Mouse (Mus musculus): Measurements from ENCODE around the gene Aff3.

Aff3 gene

DNA sequence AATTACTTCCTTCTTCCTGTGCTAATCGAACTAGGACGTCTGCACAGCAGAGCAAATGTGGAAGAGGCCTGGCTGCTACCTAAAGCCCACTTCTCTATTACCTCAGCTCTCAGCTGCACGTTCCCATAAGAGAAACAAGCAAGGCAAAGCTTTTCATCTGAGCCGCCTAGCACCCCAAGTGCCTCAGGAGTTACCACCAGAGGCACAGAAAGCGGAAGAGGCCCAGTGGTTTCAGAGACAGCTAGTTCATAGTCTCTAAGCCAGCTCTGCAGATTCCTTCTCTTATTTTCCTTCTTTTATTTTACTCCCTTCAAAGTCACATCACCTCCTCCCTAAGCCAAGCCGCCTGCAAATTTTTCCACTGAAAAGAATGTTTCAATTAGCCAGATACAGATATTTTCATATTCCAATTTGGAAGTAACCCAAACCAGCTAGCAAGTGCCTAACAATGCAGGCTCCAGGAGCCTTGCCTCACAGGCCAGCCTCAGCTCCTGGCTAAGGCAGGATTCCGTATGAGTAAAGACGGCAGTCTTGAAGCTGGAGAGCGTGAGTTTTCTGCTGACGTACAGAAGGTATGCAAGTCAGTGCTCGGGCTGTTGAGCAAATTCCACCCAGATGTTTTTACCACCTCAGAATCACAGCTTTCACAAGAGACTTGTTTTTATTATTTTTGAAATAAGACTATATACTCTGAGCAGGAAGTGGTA lies 62.8 kb downstream of the Aff3 start:
- DNase-seq (ENCODE audit: low read depth, low spot score): no peak

DNA sequence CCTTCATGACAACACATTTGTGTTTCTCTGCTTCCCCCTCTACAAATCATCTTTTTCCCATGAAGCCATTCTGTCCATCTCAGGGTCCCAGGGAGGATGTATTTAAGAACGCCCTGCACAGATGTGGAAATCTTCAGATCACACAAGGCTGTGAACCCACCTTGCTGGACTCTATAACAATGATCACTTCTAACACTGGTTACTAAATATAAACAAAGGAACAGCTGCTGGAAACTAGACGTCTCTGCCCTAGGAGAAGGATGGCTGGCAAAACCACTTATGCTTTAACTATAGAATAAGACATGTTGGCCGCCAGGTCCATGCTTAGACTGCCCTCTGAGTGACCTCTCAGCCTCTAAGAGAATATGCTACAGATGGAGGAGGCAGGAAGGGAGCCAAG lies 69.4 kb downstream of the Aff3 start:
- no peak for DNase-seq (ENCODE audit: low read depth, low spot score)

DNA sequence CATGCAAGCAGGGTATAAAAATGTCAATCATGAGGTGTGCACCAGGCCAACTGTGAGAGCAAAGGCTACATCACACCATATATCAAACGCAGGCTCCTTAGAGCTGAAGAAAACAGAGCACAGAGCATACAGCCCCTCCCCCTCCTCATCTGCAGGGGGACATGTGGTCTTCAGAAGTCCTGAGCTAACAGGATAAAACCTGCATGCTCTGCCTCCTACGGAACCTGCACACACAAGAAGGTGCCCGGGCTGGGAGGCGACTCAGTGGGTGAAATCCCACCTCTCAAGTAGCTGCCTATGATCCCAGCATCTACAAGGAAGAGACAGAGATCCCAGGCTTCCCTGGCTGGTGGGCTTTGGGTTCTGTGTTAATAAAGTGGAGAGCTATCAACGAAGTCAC lies 70.0 kb downstream of the Aff3 start:
- no peak for DNase-seq (ENCODE audit: low read depth, low spot score)

DNA sequence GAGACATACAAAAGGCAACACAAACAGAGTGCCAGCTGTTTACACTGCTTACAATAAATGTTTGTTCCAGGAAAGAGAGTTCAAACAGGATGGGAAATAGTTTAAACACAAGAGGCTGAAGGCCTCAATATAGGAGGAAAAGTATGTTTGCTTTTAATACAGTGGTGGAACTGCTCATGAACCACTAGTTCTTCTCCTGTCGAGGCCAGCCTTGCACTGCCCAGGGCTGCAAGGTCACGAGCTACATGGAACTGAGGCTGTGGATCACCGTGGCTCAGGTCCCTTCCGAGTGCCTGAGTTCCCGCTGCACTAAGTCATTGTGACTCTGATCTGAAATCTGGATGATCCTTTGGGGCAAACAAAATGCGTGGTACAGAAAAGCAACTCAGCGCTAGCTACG lies 73.6 kb downstream of the Aff3 start:
- DNase-seq (ENCODE audit: low read depth, low spot score): no peak

DNA sequence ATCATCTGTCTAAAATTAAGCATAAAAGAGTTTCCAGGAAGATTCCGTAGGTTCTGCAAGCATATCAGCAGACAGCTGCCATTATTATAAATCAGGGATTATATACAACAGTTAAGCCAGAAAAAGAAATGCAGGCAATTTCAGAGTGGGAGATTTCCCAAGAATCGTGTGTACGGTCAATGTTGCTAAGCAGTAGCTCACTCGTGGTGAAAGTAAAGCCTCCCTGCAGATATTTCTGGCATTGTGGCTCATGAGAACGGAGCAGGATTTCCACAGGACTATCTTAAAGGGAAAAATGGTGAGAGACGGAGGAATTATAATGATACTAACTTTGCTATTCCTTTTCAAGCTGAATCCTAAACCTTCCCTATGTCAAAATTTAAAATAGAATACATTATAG lies 76.0 kb downstream of the Aff3 start:
- DNase-seq (ENCODE audit: low read depth, low spot score): no peak

DNA sequence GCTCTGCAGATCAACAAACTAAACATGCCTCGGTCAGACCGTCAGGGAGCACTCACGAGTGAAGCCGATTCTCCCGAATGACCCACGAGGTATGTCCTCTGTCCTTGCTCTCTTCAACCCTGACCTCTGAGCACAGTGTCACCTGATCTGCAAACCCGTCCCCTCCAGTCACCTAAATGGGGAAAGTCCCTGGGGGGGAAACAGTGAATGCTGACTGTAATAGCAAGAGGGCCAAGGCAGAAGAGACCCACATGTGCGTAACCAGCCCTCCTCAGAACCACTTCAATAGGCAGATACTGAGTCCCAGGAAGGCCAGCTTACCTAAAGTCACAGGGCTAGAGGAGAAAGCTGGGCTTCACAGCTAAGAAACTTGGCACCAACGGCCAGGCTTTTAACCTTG lies 82.4 kb downstream of the Aff3 start:
- no peak for DNase-seq (ENCODE audit: low read depth, low spot score)

DNA sequence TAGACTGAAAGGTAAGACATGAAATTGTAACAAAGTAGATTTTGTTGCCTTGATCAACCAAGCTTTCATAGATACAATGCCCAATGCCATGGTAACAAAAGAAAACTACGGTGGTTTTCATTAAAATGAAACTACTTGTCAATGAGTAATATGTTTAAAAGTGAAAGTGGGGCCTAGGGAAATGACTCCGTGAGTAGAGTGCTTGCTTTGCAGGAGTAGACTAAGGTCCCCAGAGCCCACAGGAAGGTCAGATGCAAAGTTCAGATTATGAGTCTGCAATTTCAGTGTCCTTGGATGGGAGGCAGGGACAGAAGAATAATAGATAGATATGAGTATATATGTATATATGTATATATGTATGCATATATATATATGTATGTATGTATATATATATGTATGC lies 84.2 kb downstream of the Aff3 start:
- DNase-seq (ENCODE audit: low read depth, low spot score): no peak

DNA sequence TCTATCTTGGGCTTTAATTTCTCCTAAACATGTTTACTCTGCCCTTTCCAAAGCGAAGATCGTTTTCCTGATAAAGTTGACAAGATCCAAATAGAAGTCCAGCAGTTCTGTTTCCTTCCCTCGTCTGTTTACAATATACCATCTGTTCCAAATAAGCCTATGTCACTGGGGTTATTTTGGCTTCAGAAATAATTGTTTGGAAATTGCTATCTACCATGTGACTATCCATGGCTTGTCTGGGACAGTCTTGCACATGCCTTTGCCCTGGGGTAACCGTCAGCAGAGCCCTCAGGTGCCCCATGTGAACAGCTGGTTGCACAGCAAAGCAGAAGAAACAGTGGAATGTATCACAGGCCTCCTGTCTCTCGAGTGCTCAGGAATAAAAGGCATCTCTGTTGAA lies 86.4 kb downstream of the Aff3 start:
- DNase-seq (ENCODE audit: low read depth, low spot score): no peak

DNA sequence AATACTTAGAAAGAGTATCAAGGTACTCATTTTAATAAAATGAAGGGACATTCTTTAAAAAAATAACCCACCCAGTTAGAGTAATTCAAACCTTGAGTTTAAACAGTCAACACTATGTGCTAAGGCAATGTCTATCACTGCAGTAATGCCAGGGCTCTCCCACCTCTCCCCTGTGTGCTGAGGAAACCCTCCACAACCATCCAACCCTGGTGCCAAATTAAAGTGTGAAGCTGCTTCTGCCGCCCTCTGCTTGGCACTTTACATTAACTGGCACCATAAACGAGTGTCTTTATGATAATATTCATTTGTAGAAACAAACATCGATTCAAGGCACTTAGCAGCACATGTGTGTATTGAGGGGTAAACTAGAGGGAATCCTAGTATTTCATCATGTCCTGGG lies 97.0 kb downstream of the Aff3 start:
- DNase-seq (ENCODE audit: low read depth, low spot score): no peak

DNA sequence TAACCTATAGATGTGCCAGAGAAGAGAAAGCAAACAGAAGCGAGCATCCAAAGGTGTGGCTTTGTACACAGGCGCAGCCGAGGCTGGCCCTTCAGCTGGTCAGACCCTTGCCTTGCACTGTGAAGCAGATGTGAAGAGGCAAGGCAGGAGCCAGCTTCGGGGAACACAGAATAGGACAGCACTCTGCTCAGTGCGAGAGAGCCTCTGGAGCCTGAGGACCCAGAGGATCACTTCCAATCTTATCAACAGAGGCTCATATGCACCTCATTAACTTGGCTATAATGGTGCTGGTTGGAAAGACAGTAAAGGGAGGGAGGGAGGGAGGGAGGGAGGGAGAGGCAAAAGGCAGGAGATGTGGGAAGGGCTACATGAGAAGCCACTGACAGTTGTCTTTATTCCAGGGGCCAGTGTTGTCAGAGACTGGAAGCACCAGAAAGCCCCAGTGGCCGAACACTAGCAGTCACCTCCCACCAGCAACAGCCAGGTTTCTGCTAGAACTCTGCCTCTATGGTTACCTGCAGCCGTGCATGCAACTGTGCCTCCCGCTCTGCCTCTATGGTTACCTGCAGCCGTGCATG lies 98.6 kb downstream of the Aff3 start:
- no peak for DNase-seq (ENCODE audit: low read depth, low spot score)

DNA sequence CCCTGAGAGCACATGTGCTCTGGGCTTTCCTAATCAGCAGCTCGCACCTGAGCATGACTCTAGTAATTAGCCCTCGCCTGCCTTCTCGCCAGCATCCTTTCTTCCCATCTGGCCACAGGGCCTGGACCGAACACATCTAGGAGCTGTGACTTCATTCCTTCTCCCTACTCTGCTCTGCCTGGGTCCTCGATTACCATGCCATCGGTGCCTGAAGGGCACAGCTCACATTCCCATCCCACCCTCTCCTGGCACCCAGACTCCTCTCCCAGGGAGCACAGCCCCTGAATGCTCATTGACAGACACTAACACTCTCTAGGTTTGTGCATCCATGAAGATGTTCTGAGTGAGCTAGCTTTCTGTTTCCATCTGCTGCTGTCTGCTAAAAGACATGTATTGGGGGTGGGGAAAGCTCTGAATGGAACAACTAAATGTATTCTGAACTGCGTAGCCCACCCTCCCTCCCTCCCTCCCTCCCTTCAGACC lies 99.4 kb downstream of the Aff3 start:
- no peak for DNase-seq (ENCODE audit: low read depth, low spot score)

DNA sequence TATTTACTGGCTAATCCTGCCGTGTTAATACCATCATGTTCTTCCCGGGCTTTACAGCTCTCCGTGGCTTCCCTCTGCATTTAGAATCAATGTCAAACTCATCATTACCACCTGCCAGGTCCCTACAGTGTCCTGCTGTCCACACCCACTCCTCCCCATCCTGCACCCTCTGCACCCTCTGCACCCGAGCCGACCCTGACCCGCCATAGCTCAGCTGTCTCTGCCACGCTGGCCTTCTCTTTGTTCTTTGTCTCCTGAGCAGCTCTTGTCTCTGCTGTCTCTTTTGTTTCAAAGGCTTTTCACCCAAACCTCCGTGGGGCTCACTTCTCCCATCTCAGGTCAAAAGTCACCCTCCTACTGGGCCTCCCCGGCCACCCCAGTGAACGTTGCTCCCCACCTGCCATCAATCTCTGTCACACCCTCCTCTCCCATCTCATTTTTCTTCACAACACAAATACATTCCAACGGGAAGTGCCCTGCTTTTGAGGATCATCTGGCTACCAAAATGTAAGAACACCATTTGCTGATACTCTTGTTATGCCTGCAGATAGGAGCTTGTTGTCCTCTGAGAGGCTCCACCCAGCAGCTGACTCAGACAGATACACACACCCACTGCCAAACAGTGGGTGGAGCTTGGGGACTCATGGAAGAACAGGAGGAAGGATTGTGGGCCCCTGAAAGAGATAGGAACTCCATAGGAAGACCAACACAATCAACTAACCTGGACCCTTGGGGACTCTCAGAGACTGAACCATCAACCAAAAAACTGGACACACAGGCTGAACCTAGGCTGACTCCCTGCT lies 102.2 kb downstream of the Aff3 start:
- no peak for DNase-seq (ENCODE audit: low read depth, low spot score)

DNA sequence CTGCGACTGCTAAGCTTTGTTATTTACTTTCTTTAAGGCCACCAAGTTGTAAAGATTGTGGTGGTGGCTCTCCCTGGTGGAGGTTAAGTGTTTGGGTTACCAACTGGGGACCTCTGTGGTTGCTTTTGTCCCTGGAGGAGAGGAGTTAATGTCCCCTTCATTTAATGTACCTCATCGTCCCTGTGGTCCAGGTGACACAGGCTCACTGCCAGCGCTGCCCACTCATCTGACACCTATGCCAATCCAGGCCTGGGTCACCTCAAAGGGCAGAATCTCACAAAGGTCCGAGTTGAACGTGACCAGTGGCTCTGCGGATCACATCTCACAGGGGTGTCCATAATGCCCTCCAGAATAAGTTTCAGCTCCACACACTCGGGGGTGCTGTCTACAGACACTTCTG lies 103.4 kb downstream of the Aff3 start:
- DNase-seq (ENCODE audit: low read depth, low spot score): no peak

DNA sequence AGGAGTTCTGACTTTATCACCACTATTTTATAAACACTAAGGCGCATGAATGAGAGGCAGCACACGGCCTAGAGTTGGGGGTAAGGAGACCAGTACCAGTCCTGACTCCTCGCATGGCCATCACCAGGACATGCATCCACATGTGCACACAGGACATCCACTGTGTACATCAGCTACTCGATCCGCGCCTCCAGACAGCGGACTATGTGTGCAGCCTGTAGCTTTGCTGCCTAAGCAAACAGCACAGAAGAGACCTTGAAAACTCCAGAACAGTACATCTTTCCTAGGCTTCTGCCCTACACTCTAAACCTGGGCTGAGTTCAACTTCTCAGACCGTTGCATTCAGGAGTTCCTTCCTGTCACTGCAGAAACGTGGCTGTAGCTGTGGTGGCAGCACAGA lies 104.1 kb downstream of the Aff3 start:
- no peak for DNase-seq (ENCODE audit: low read depth, low spot score)

DNA sequence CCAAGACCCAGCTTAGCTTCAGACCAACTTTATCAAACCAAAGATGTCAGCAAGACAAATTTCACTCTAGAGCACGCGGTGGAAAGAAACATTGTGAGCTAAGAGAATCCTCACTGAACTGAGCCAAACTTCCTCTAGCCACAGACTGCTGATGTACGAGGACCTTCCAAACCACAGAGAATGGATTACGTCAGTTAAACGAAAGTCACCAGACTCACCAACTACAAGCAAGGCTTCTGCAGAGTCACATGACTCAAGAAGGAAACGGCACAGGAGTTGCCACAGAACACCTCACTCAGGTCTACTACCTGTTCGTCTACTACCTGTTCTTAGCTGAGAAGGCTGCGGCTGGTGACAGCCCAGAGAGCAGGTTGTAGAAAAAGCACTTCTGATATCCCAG lies 107.1 kb downstream of the Aff3 start:
- DNase-seq (ENCODE audit: low read depth, low spot score): no peak

DNA sequence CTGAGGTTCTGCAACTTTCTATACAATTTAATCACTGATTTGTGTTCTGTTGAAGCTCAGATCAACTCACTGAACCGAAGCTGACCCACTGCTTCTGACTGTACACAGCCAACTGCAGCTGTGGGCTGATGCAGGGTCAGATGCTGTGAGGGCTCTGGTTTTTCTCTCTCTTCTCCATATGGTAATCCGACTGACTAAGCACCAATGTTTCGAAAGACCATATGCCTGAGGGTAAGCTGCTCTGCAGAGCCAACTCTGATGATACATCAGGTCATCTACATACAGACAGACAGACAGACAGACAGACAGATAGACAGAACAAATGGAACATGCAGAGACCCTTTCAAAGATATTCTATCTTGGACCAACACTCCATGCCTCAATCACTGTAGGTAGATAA lies 110.2 kb downstream of the Aff3 start:
- DNase-seq (ENCODE audit: low read depth, low spot score): no peak

DNA sequence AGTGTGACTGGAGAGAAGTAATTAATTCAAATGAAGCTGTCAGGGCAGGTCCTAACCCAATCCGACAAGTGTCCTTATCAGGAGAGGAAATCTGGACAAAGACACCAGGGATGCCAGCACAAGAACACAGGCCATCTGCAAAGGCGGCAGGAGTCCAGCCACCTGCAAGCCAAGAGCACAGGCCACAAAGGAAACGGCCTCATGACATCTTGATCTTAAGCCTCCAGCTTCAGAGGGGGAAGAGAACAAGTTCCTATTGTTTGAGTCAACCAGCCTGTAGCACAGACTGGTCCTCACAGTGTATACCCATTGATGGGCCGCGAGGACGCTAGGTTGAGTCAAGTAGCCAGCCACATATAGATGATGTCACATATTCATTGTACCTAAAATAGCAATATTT lies 111.7 kb downstream of the Aff3 start:
- no peak for DNase-seq (ENCODE audit: low read depth, low spot score)

DNA sequence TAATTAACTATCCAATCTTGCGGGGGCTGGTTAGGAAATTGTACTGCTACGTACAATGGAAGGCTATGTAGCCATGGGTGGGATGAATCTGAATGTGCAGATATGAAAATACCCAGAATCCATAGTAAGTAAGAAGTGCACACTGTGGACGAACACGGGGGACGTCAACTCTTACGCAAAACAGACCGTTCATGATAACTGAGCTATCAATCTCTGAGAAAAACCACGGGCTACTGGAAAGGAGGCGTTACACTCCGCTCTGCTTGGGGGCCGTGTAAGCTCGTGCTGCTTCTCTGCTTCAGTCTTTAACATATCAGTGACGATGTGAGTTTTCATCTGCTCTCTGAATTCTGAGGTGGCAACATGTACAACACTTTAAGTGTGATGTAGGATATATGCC lies 114.2 kb downstream of the Aff3 start:
- no peak for DNase-seq (ENCODE audit: low read depth, low spot score)

DNA sequence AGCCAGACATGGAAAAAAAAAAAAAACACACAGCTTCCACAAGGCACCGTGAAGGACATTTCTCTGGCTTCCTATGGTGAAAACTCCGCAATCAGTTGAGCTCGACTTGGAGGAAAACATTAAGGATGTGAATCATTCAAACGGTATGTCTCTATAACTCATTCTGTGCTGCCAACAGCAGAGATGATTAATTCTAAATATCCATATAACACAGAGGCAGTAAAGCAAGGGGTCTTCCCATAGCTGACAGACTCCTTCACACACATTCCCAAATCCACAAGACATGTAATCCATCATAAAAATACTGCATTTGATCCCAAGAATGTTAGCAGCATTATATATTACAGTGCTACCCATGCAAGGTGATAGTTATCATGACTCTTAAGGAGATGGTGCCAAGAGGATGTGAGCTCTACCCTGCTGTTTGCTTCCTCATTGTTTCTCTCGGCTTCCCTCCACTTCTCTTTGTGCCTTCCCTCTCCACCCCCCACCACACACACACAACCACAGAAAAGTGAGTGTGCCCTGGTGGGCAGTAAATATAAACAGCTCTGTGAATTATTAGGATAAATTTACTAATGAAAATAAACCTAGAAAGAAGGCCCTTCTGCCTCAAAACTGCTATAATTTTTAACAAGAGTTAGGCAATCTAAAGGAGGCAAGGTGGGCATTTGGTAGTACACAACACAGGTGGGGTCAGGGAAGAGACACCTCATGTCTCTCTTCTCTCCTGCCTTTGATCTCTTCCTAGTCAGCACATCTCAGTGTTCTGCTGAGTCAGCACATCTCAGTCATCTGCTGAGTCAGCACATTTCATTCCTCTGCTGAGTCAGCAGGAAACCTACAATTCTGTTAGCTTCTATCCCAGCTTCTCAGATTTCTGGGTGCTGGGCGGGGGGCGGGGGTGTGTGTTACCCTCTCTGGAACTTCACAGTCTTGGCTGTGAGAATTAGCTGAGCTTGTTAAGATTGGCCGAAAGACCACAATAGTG lies 115.8 kb downstream of the Aff3 start:
- no peak for DNase-seq (ENCODE audit: low read depth, low spot score)

DNA sequence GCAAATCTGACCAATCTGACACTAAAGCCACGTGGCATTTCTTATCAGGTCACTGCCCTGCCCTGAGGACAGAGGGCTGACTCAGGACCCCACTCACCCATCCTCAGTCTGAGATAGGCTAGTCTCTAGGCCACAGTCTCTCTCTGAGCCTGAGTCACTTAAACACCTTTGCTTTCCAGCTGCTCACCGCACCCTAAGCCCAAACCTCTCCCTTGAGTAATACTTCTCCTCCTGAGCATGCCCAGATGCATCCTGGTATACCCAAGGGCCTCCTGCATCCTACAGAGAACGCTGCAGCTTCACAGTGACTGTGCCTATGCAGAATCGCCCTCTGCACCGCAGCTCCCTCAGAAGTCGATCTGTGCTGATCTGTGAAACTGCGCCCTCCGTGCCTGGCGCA lies 117.1 kb downstream of the Aff3 start:
- DNase-seq (ENCODE audit: low read depth, low spot score): no peak

DNA sequence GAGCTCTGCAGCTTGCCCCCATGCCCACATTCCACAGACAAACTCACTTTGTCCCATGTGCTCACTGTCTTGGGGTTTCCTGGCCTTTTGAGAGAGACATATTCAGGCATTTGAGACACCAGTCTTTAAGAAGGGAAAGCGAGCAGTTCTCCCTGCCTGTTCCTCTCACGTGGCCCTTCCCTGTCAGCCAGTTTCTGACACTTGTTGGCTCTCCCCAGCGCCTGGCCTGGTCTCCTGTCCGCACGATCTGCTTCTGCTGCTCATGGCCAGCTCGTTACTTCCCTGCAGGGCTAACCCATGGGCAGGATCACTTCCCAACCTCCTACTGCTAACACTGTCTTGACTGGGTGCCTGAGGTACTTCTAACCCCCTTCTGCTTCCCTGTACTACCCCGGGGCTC lies 118.1 kb downstream of the Aff3 start:
- DNase-seq (ENCODE audit: low read depth, low spot score): no peak

All from ZHBTc4 (cell line).